Mouse (Mus musculus): ENCODE results near the gene Coro1a. TPM values are rescaled to one million over a fixed set of nuclear protein-coding genes. Genes with fewer than 3 reads are reported as not detected.
"Not testable (repeated sequence)": the region's sequence is repeated elsewhere in the genome, so short reads cannot be mapped to it uniquely, and the experiment has no call there.

The Coro1a gene
- polyA plus RNA-seq, 1 experiment from 2014 or later = 98.8 TPM

GRCm38 (mm10) chr7:126740132-126740735 is 32.6 kb upstream of the Coro1a start:
- Histone ChIP-seq H3K27ac (ENCODE audit: low read depth, low read length) (no peak overlapping the region), H3K9ac (replicated peaks; ENCODE audit: low read depth, low read length) (no peak overlapping the region), H3K36me3 (ENCODE audit: control insufficient read depth, insufficient read depth, low read length) (no peaks in the 10 kb centered on the region), H3K9me3 (ENCODE audit: control insufficient read depth, low read length) (no peaks in the 10 kb centered on the region), H3K27me3 (ENCODE audit: control insufficient read depth, insufficient read depth, low read length) (no peaks in the 10 kb centered on the region), H3K4me1 (ENCODE audit: control insufficient read depth, insufficient read depth, low read length) (no peaks in the 10 kb centered on the region), H3K4me3 (ENCODE audit: low read depth, low read length) (no peak overlapping the region), H3K4me2 (ENCODE audit: low read depth, low read length) (no peak overlapping the region)
- WGBS = 72% methylated on average over 13 of the region's 13 CpGs
- no peak for ATAC-seq (ENCODE audit: low read depth)

GRCm38 (mm10) chr7:126739551-126739950 is 32.0 kb upstream of the Coro1a start:
- Histone ChIP-seq H3K27ac (ENCODE audit: low read depth, low read length) (no peak overlapping the region), H3K4me3 (ENCODE audit: low read depth, low read length) (no peak overlapping the region), H3K27me3 (ENCODE audit: control insufficient read depth, insufficient read depth, low read length) (no peaks in the 10 kb centered on the region), H3K36me3 (ENCODE audit: control insufficient read depth, insufficient read depth, low read length) (no peaks in the 10 kb centered on the region), H3K9me3 (ENCODE audit: control insufficient read depth, low read length) (no peaks in the 10 kb centered on the region), H3K4me2 (ENCODE audit: low read depth, low read length) (no peak overlapping the region), H3K4me1 (ENCODE audit: control insufficient read depth, insufficient read depth, low read length) (no peaks in the 10 kb centered on the region), H3K9ac (replicated peaks; ENCODE audit: low read depth, low read length) (no peak overlapping the region)
- ATAC-seq (ENCODE audit: low read depth) = no peak
- 87% methylated on average over 17 of the region's 17 CpGs for WGBS

- H3K4me1 ChIP-seq (ENCODE audit: control insufficient read depth, insufficient read depth, low read length) = no peaks in the 10 kb centered on the region
- no peaks in the 10 kb centered on the region for H3K9me3 ChIP-seq (ENCODE audit: control insufficient read depth, low read length)
- H3K4me3 ChIP-seq (ENCODE audit: low read depth, low read length) = no peak overlapping the region
- H3K4me2 ChIP-seq (ENCODE audit: low read depth, low read length) = no peak overlapping the region
- H3K36me3 ChIP-seq (ENCODE audit: control insufficient read depth, insufficient read depth, low read length) = no peaks in the 10 kb centered on the region
- no peak overlapping the region for H3K9ac ChIP-seq (replicated peaks; ENCODE audit: low read depth, low read length)
- H3K27ac ChIP-seq (ENCODE audit: low read depth, low read length) = no peak overlapping the region
- no peak for ATAC-seq (ENCODE audit: low read depth)
- no peaks in the 10 kb centered on the region for H3K27me3 ChIP-seq (ENCODE audit: control insufficient read depth, insufficient read depth, low read length)
- WGBS = 86% methylated on average over 8 of the region's 8 CpGs
Observed at GRCm38 (mm10) chr7:126736122-126736521, 28.5 kb upstream of the Coro1a start.

- not testable (repeated sequence) for H3K27ac ChIP-seq (ENCODE audit: low read depth, low read length); H3K4me3 ChIP-seq (ENCODE audit: low read depth, low read length); H3K9ac ChIP-seq (replicated peaks; ENCODE audit: low read depth, low read length); H3K4me2 ChIP-seq (ENCODE audit: low read depth, low read length); H3K36me3 ChIP-seq (ENCODE audit: control insufficient read depth, insufficient read depth, low read length); H3K4me1 ChIP-seq (ENCODE audit: control insufficient read depth, insufficient read depth, low read length); H3K27me3 ChIP-seq (ENCODE audit: control insufficient read depth, insufficient read depth, low read length); ATAC-seq (ENCODE audit: low read depth); H3K9me3 ChIP-seq (ENCODE audit: control insufficient read depth, low read length)
- 88% methylated on average over 4 of the region's 4 CpGs for WGBS
Observed at GRCm38 (mm10) chr7:126730256-126730789, 22.7 kb upstream of the Coro1a start.

- no peak for ATAC-seq (ENCODE audit: low read depth)
- 88% methylated on average over 5 of the region's 5 CpGs for WGBS
- Histone ChIP-seq H3K27ac (ENCODE audit: low read depth, low read length) (no peak overlapping the region), H3K4me1 (ENCODE audit: control insufficient read depth, insufficient read depth, low read length) (no peaks in the 10 kb centered on the region), H3K4me2 (ENCODE audit: low read depth, low read length) (no peak overlapping the region), H3K4me3 (ENCODE audit: low read depth, low read length) (no peak overlapping the region), H3K36me3 (ENCODE audit: control insufficient read depth, insufficient read depth, low read length) (no peaks in the 10 kb centered on the region), H3K9me3 (ENCODE audit: control insufficient read depth, low read length) (no peaks in the 10 kb centered on the region), H3K27me3 (ENCODE audit: control insufficient read depth, insufficient read depth, low read length) (no peaks in the 10 kb centered on the region), H3K9ac (replicated peaks; ENCODE audit: low read depth, low read length) (no peak overlapping the region)
Observed at GRCm38 (mm10) chr7:126725667-126726066, 18.1 kb upstream of the Coro1a start.

- Histone ChIP-seq H3K4me2 (ENCODE audit: low read depth, low read length) (no peak overlapping the region), H3K4me3 (ENCODE audit: low read depth, low read length) (no peak overlapping the region), H3K9ac (replicated peaks; ENCODE audit: low read depth, low read length) (no peak overlapping the region), H3K4me1 (ENCODE audit: control insufficient read depth, insufficient read depth, low read length) (no peaks in the 10 kb centered on the region), H3K36me3 (ENCODE audit: control insufficient read depth, insufficient read depth, low read length) (no peaks in the 10 kb centered on the region), H3K9me3 (ENCODE audit: control insufficient read depth, low read length) (no peaks in the 10 kb centered on the region), H3K27ac (ENCODE audit: low read depth, low read length) (no peak overlapping the region), H3K27me3 (ENCODE audit: control insufficient read depth, insufficient read depth, low read length) (no peaks in the 10 kb centered on the region)
- ATAC-seq (ENCODE audit: low read depth) = no peak
- 84% methylated on average over 3 of the region's 3 CpGs for WGBS
Observed at GRCm38 (mm10) chr7:126725077-126725476, 17.5 kb upstream of the Coro1a start.

GRCm38 (mm10) chr7:126721635-126722034 is 14.0 kb upstream of the Coro1a start:
- Histone ChIP-seq H3K36me3 (ENCODE audit: control insufficient read depth, insufficient read depth, low read length) (no peaks in the 10 kb centered on the region), H3K9me3 (ENCODE audit: control insufficient read depth, low read length) (no peaks in the 10 kb centered on the region), H3K27ac (ENCODE audit: low read depth, low read length) (no peak overlapping the region), H3K4me2 (ENCODE audit: low read depth, low read length) (no peak overlapping the region), H3K27me3 (ENCODE audit: control insufficient read depth, insufficient read depth, low read length) (no peaks in the 10 kb centered on the region), H3K9ac (replicated peaks; ENCODE audit: low read depth, low read length) (no peak overlapping the region), H3K4me1 (ENCODE audit: control insufficient read depth, insufficient read depth, low read length) (no peaks in the 10 kb centered on the region), H3K4me3 (ENCODE audit: low read depth, low read length) (no peak overlapping the region)
- WGBS = 93% methylated on average over 13 of the region's 13 CpGs
- no peak for ATAC-seq (ENCODE audit: low read depth)

- Histone ChIP-seq H3K36me3 (ENCODE audit: control insufficient read depth, insufficient read depth, low read length) (no peaks in the 10 kb centered on the region), H3K4me2 (ENCODE audit: low read depth, low read length) (no peak overlapping the region), H3K4me3 (ENCODE audit: low read depth, low read length) (no peak overlapping the region), H3K9me3 (ENCODE audit: control insufficient read depth, low read length) (no peaks in the 10 kb centered on the region), H3K9ac (replicated peaks; ENCODE audit: low read depth, low read length) (no peak overlapping the region), H3K4me1 (ENCODE audit: control insufficient read depth, insufficient read depth, low read length) (no peaks in the 10 kb centered on the region), H3K27ac (ENCODE audit: low read depth, low read length) (no peak overlapping the region), H3K27me3 (ENCODE audit: control insufficient read depth, insufficient read depth, low read length) (no peaks in the 10 kb centered on the region)
- no peak for ATAC-seq (ENCODE audit: low read depth)
- WGBS = 93% methylated on average over 5 of the region's 5 CpGs
Observed at GRCm38 (mm10) chr7:126718787-126719337, 11.3 kb upstream of the Coro1a start.

GRCm38 (mm10) chr7:126717566-126717965 is 10.0 kb upstream of the Coro1a start:
- no peak for ATAC-seq (ENCODE audit: low read depth)
- H3K4me2 ChIP-seq (ENCODE audit: low read depth, low read length) = no peak overlapping the region
- H3K27me3 ChIP-seq (ENCODE audit: control insufficient read depth, insufficient read depth, low read length) = no peaks in the 10 kb centered on the region
- H3K9me3 ChIP-seq (ENCODE audit: control insufficient read depth, low read length) = no peaks in the 10 kb centered on the region
- no peak overlapping the region for H3K27ac ChIP-seq (ENCODE audit: low read depth, low read length)
- no peak overlapping the region for H3K9ac ChIP-seq (replicated peaks; ENCODE audit: low read depth, low read length)
- H3K4me1 ChIP-seq (ENCODE audit: control insufficient read depth, insufficient read depth, low read length) = no peaks in the 10 kb centered on the region
- WGBS = 95% methylated on average over 3 of the region's 3 CpGs
- H3K4me3 ChIP-seq (ENCODE audit: low read depth, low read length) = no peak overlapping the region
- no peaks in the 10 kb centered on the region for H3K36me3 ChIP-seq (ENCODE audit: control insufficient read depth, insufficient read depth, low read length)

Measured in neural tube, embryonic 14.5 days (tissue).